Comparison of ENCODE assay signal across 8 mouse cellular contexts in genomic region chr11:74409757-74410174, GRCm38 (mm10). TPM values are rescaled to one million over a fixed set of nuclear protein-coding genes. Genes with fewer than 3 reads are reported as not detected.
DNase-seq lines count a peak whose midpoint lies in the region; ATAC-seq and TF ChIP-seq lines count a peak whose summit lies in the region.

No protein-coding gene starts in this region.

- no peak overlapping the region for H3K9ac ChIP-seq in embryonic facial prominence, embryonic 13.5 days
- no peak overlapping the region; the same call in 1 of the 2 replicates for H3K9ac ChIP-seq in heart, embryonic 14.5 days (ENCODE audit: low read length)
- no peak overlapping the region for H3K9ac ChIP-seq in kidney, postnatal 0 days (ENCODE audit: low read depth, low read length)
- no peak overlapping the region for H3K9ac ChIP-seq in midbrain, embryonic 14.5 days (replicated peaks; ENCODE audit: low read length)

- peak; percentile 45 for DNase-seq in right cerebral cortex, adult 18-20 months
- no peak for DNase-seq in right cerebral cortex, postnatal 36 days (ENCODE audit: low spot score in 2 of 2)
- DNase-seq in kidney, postnatal 0 days (ENCODE audit: low spot score), result peak; percentile 19
- DNase-seq in midbrain, embryonic 14.5 days, result peak; percentile 72
- DNase-seq in thymus, adult 18-20 months, result no peak
- DNase-seq in embryo, embryonic 9.5 days (ENCODE audit: extremely low spot score), result no peak

- no peak for TF ChIP-seq CTCF in kidney, postnatal 0 days (IDR thresholded peaks at IDR 0.05; ENCODE audit: low read depth)

- ATAC-seq in embryonic facial prominence, embryonic 13.5 days (ENCODE audit: insufficient number of reproducible peaks, insufficient read depth, low FRiP score, low TSS enrichment, low read depth), result no peak
- ATAC-seq in heart, embryonic 14.5 days (ENCODE audit: insufficient number of reproducible peaks, insufficient read depth, low FRiP score, low read depth), result peak; percentile 27; the same call in 1 of the 2 replicates
- no peak; the same call in 1 of the 2 replicates for ATAC-seq in kidney, postnatal 0 days (replicated peaks; ENCODE audit: low FRiP score, low read depth)
- peak; percentile 42 for ATAC-seq in midbrain, embryonic 14.5 days (ENCODE audit: low FRiP score, low TSS enrichment)

- H3K4me1 ChIP-seq in embryonic facial prominence, embryonic 13.5 days, result peaks cover 18% of the 10 kb centered on the region
- H3K4me1 ChIP-seq in heart, embryonic 14.5 days (ENCODE audit: control insufficient read depth in 2 of 2, insufficient read depth in 2 of 2, low read length in 2 of 2), result peaks cover 28 to 43% of the 10 kb centered on the region in 2 experiments
- H3K4me1 ChIP-seq in kidney, postnatal 0 days (replicated peaks; ENCODE audit: insufficient read depth, low read length), result peaks cover 21% of the 10 kb centered on the region
- H3K4me1 ChIP-seq in midbrain, embryonic 14.5 days (ENCODE audit: control insufficient read depth, insufficient read depth, low read length), result peaks cover 14% of the 10 kb centered on the region

- H3K27me3 ChIP-seq in embryonic facial prominence, embryonic 13.5 days, result no peaks in the 10 kb centered on the region
- H3K27me3 ChIP-seq in heart, embryonic 14.5 days (ENCODE audit: control insufficient read depth, insufficient read depth, low read length), result no peaks in the 10 kb centered on the region
- no peaks in the 10 kb centered on the region for H3K27me3 ChIP-seq in kidney, postnatal 0 days (ENCODE audit: insufficient read depth, low read length)
- no peaks in the 10 kb centered on the region for H3K27me3 ChIP-seq in midbrain, embryonic 14.5 days (ENCODE audit: control insufficient read depth, insufficient read depth, low read length)

- H3K27ac ChIP-seq in embryonic facial prominence, embryonic 13.5 days, result peak overlapping the region; percentile 24
- H3K27ac ChIP-seq in heart, embryonic 14.5 days (replicated peaks in 1 of 2; ENCODE audit: control insufficient read depth in 1 of 2, insufficient read depth in 1 of 2, low read depth in 2 of 2, low read length in 2 of 2), result peak overlapping the region; percentile 29 to 79
- peak overlapping the region; percentile 31; the same call in 1 of the 2 replicates for H3K27ac ChIP-seq in kidney, postnatal 0 days
- peak overlapping the region; percentile 39; the same call in 1 of the 2 replicates for H3K27ac ChIP-seq in midbrain, embryonic 14.5 days (replicated peaks; ENCODE audit: low read depth, low read length)

- no peak overlapping the region for H3K4me2 ChIP-seq in embryonic facial prominence, embryonic 13.5 days
- peak overlapping the region; percentile 24; the same call in 1 of the 2 replicates for H3K4me2 ChIP-seq in heart, embryonic 14.5 days (ENCODE audit: low read length)
- no peak overlapping the region for H3K4me2 ChIP-seq in kidney, postnatal 0 days (ENCODE audit: low read length)
- no peak overlapping the region for H3K4me2 ChIP-seq in midbrain, embryonic 14.5 days (ENCODE audit: low read length)

- H3K36me3 ChIP-seq in embryonic facial prominence, embryonic 13.5 days, result no peaks in the 10 kb centered on the region
- no peaks in the 10 kb centered on the region; the same call in 1 of the 2 replicates for H3K36me3 ChIP-seq in heart, embryonic 14.5 days (ENCODE audit: control insufficient read depth, insufficient read depth, low read length)
- H3K36me3 ChIP-seq in kidney, postnatal 0 days (ENCODE audit: insufficient read depth, low read length), result 0 out of 2 replicates have a peak, but pooled peaks cover 3% of the 10 kb centered on the region
- no peaks in the 10 kb centered on the region for H3K36me3 ChIP-seq in midbrain, embryonic 14.5 days (ENCODE audit: control insufficient read depth, insufficient read depth, low read length)

- no peaks in the 10 kb centered on the region for H3K9me3 ChIP-seq in embryonic facial prominence, embryonic 13.5 days
- no peaks in the 10 kb centered on the region for H3K9me3 ChIP-seq in heart, embryonic 14.5 days (ENCODE audit: control insufficient read depth, low read length)
- no peaks in the 10 kb centered on the region for H3K9me3 ChIP-seq in kidney, postnatal 0 days (replicated peaks; ENCODE audit: low read length)
- no peaks in the 10 kb centered on the region for H3K9me3 ChIP-seq in midbrain, embryonic 14.5 days (ENCODE audit: control insufficient read depth, low read length)

- WGBS in embryonic facial prominence, embryonic 13.5 days, result 42% methylated on average over 4 of the region's 4 CpGs
- 27% methylated on average over 4 of the region's 4 CpGs for WGBS in heart, embryonic 14.5 days
- WGBS in kidney, postnatal 0 days, result 64% methylated on average over 4 of the region's 4 CpGs
- WGBS in midbrain, embryonic 14.5 days, result 63% methylated on average over 4 of the region's 4 CpGs

- H3K4me3 ChIP-seq in embryonic facial prominence, embryonic 13.5 days, result no peak overlapping the region
- no peak overlapping the region for H3K4me3 ChIP-seq in heart, embryonic 14.5 days (ENCODE audit: control insufficient read depth in 1 of 2, insufficient read depth in 1 of 2, low read depth in 1 of 2, low read length in 2 of 2)
- no peak overlapping the region for H3K4me3 ChIP-seq in kidney, postnatal 0 days (replicated peaks; ENCODE audit: low read depth, low read length)
- H3K4me3 ChIP-seq in midbrain, embryonic 14.5 days (replicated peaks; ENCODE audit: low read depth, low read length), result no peak overlapping the region

RNA-seq across cellular contexts. Expression of gene Olfr412, which starts 47.9 kb away (rescaled TPM):
- polyA plus RNA-seq in embryonic facial prominence, embryonic 13.5 days (2015; fragmentation: Nextera tagmentation; extraction: Ambion mirVana), result not detected in 2 replicates
- polyA plus RNA-seq in heart, embryonic 14.5 days (2014; fragmentation: Nextera tagmentation; extraction: Ambion mirVana), result not detected in 2 replicates
- polyA plus RNA-seq in kidney, postnatal 0 days (2015; fragmentation: Nextera tagmentation; extraction: Ambion mirVana), result not detected in 2 replicates
- polyA plus RNA-seq in midbrain, embryonic 14.5 days (2014; fragmentation: Nextera tagmentation; extraction: Ambion mirVana), result not detected in 2 replicates

RNA-seq across cellular contexts. Expression of gene Olfr411, which starts 57.3 kb away (rescaled TPM):
- not detected in 2 replicates for polyA plus RNA-seq in embryonic facial prominence, embryonic 13.5 days (2015; fragmentation: Nextera tagmentation; extraction: Ambion mirVana)
- not detected in 2 replicates for polyA plus RNA-seq in heart, embryonic 14.5 days (2014; fragmentation: Nextera tagmentation; extraction: Ambion mirVana)
- not detected in 2 replicates for polyA plus RNA-seq in kidney, postnatal 0 days (2015; fragmentation: Nextera tagmentation; extraction: Ambion mirVana)
- polyA plus RNA-seq in midbrain, embryonic 14.5 days (2014; fragmentation: Nextera tagmentation; extraction: Ambion mirVana), result not detected in 2 replicates

Comparison
In these comparisons a context has a peak if more than half of its experiments do, and no peak if none do; other contexts are left out.
1. DNase-seq: peak in right cerebral cortex, adult 18-20 months (single experiment), kidney, postnatal 0 days (single experiment) and midbrain, embryonic 14.5 days (single experiment); none in right cerebral cortex, postnatal 36 days (0 of 2), thymus, adult 18-20 months (0 of 2) and embryo, embryonic 9.5 days (single experiment).
2. ATAC-seq: peak in heart, embryonic 14.5 days (single experiment) and midbrain, embryonic 14.5 days (single experiment); none in embryonic facial prominence, embryonic 13.5 days (single experiment) and kidney, postnatal 0 days (single experiment).
3. Peak in every context shown above with its lines, with median percentiles within 50 percentile points of each other: H3K27ac ChIP-seq.